Mouse (Mus musculus) layer of hippocampus, adult 18-20 months (tissue): ENCODE measurements around the gene Adcy4. TPM values are rescaled to one million over a fixed set of nuclear protein-coding genes. Genes with fewer than 3 reads are reported as not detected.
A peak's percentile ranks its signal among the peaks of the same experiment; 100 is the strongest.

Source experiments
- DNase-seq, 2 experiments: peaks; one replicate each; pipeline ENCODE4 v3.0.0; 2022; ENCODE audit warnings: low spot score in 2 of 2
- total RNA-seq, 2 experiments: library from RNA; stranded (reverse); gene quantifications; 2 replicates each; pipeline ENCODE4 v1.2.3; 2021

Adcy4 gene
- total RNA-seq, 2 experiments from 2014 or later = 3.1 to 4.4 TPM

DNA sequence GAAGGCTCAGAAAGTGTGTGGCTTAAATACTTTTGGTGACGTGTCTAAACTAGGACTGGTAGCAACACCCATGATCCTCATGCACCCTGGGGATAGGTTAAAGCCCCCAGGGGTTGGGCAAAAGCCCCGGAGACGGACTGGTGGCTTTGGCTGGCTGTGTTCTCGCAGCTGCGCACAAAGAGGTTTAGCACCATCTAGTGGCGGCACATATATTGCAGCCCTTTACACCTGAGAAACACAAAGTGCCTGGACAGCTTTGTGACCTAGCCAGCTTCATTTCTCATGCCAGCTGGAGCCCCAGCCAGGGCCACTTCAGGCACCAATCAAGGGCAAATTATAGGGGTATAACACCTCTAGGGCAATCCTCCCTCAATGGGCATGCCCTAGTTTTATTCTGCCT, 23.7 kb downstream of the Adcy4 start:
- DNase-seq = peak; percentile 61 to 90

DNA sequence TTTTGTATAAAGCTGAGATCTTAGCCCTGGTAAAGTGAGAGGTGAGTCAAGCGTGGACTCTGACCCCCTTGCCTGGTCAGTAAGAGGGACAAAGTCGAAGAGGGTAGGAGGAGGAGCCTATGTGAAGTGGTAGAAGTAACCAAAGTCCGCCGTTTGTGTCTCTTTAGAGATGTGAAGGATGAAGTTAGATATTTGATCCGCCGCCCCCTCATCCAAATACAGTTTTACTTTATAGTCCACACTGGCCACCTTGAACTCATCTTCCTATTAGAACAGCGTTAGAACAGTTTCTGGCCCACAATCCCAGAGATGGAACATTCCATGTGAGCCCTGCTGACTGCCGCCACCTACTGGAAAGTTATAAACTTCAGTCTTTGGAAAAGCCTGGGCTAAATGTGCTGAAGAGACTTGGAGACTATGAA, 25.5 kb downstream of the Adcy4 start, which contains the start of gene Cideb:
Cideb (minus strand) TSS at position 96 of the 422 bp plus-strand sequence.
- peak in 1 of 2 experiments; percentile 65 for DNase-seq

DNA sequence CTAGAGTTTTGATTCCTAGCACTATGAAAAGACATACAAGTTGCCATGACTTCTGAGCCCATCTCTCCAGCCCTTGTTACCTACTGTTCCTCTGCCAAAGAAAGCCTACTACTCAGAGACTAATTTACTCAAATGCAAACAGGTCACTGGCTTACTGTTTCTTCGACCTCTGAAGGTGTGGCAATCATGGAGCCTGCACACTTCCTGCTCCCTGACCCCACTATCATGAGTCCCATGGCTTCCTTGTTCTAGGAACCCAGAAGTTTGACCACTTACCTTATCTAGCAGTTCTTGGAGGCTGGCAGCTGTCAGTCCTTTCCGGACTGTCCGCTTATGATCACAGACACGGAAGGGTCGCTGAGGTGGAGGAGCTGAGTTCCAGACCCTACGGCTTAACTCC, 26.3 kb downstream of the Adcy4 start:
- DNase-seq = no peak

DNA sequence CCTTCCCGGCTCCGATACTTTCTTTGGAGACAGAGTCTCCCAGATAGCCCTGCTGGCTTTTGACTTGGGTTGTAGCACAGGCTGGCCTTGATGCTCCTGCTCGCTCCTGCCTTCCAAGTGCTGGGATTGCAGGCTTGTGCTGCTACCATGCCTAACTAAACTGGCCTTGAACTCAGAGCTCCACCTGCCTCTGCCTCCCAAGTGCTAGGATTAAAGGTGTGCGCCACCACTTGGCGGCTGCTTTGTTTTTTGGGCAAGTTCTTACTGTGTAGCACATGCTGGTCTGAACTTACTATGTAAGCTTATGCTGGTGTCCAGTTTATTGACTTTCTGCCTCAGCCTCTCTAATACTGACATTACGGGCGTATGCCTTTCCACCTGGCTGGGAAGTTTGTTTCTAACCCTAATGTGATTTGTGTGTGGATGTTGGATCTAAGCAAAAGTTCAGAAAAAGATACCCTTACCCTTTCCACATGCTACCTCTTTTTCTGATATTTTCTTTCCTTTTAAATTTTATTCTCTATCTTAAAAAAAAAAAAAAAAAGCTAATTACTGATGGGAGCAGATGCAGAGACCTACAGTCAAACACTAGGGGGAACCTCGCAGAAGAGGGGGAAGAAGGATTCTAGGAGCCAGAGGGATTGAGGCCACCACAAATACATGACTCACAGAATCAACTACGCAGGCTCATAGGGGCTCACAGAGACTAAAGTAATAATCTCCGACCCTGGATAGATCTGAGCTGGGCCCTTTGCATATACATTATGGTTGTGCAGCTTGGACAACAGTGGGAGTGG, 36.6 kb downstream of the Adcy4 start:
- no peak for DNase-seq

DNA sequence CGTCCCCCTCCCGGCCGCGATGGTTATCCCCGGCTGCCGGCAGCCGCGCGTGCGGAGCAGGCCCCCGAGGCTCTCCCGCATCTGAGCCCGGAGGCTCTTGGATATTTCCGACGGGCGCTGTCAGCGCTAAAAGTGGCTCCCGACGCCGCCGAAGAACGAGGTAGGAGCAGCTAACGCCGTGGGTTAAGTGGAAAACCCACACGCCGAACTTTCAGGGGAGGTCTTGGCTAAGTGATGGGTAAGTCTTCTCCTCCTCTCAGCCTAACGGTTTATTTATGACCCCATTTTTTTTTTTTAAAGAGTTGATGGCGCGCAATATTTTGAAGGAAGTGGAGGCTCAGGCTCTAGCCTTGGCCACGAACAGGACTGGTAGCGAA, 38.0 kb downstream of the Adcy4 start:
- no peak for DNase-seq

DNA sequence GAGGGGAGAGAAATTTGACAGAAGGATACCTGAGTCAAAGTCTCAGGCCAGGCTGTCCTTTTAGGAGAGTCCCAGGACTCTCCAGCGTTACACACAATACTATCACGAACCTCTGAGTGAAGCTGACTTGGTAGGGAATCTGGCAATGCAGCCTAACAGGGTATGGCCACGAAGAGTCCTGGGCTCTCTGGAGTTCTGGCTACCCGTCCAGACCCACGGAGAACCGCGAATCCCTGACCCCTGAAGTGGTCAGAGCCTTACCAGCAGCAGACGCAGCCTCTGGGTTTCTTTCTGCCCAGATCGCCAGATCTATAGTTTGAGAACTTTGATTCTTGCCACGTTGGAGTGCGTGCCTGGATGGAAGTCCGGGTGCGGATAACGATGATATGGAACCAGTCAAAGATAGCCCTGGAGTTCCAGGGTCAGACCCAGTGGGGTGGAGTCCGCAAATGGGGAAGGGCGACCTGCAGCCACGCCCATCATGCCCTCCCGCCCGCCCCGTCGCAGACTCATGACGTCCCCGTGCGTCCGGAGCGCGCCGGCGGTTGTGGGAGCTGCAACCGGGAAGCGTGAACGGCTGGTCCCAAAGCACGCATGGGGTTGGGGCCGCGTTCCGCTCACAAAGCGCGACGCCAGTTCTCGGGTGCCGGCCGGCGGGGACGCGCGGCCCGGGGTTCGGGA, 38.6 kb downstream of the Adcy4 start, which contains the start of the genes Dhrs1 and Nop9:
Dhrs1 (minus strand) TSS at position 511 of the 681 bp plus-strand sequence.
Nop9 (plus strand) TSS at position 514 of the 681 bp plus-strand sequence.
- DNase-seq = peak; percentile 78 to 86

DNA sequence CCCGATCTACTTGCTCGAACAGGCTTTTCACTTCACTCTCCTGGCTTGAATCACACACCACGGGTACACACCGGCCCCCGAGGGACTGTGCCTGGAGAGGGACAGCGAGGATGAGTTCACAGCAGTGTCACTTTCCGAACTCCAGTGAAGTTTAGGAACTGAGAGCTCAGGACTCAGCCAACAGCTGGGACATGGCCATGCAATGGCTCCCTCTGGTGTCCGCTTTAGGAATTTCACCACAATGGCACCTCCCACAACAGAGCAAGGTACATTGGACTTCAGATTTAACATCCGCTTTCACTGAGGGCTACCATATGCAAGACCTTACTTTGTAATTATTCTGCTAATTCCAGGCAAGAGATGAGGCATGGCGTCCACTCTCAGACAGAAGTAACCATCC, 40.2 kb downstream of the Adcy4 start:
- peak; percentile 58 to 92 for DNase-seq

DNA sequence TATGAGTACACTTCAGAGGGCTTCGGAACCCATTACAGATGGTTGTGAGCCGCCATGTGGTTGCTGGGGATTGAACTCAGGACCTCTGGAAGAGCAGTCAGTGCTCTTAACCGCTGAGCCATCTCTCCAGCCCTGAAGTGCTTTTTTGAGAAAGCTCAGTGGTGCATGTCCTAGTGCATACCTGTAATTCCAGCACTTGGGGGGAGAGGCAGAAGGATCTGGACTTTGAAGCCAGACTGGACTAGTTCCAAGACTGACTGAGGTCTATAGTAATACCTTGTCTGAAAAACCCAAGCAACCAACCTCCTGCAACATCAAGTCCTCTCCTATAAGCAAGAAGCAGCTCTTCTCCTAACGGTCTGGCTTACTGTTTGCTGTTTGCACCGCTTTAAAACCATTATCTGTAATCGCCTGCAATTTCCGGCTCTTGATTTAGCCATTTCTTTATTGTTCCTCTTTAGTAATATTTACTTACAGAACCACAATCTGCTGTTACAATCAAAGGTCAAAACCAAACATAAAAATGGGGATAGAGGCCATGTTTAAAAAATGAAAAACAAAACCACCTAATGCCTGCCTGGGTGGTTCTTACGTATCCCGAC, 46.7 kb downstream of the Adcy4 start:
- DNase-seq = no peak

DNA sequence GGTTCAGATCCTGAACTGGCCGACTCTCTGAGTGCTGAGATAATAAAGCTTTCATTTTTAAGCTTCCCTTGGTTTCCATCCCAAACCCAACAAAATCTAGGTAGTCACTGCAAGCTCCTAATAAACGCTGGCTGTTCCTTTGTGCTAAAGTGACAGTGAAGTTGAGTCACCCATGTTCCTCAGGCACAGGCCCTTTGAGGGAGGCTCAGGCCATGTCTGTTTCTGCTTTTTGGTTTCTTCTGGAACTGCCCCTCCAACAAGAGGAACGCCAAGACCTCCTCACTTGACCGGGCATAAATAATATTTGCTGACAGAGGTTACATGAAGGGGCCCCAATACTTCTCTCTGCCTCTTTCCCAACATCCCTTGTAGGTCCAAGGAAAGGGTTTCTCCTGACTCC, 48.1 kb downstream of the Adcy4 start:
- DNase-seq = no peak

DNA sequence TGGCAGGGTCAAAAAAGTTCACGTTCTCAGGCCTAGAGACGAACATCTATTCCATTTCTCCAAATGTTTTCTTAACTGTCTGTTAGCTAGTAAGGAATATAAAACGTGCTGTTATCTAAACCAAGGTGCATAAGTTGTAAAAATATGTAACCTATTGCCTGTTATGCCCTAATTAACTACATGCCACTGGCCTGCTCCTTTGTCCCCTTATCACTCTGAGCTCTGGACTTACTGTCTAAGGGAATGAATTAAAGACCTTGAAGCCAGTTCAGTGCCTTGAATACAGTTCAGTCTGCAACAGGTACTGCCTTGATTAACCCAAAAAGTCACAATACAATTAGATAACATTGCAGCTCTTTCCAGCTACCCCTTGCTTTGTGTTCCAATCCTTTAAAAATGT, 48.6 kb downstream of the Adcy4 start:
- DNase-seq = no peak

DNA sequence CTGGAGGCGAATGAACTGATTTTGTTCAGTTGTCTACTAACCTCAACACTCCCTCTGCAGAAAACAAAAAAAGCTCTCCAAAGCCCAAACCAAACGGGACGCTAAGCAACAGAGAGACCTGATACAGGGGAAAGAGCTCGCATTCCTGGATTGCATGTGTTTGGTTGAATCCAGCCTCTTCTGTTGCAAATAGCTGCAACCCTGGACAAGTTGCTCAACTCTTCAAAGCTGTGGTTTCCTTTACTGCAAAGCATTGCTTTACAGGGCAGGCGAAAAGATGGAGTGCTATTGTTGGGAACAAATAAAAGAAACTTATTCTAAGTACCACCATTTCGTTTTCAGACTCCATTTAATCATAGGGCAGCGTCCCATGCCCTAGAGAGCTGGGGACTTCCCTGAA, 49.0 kb downstream of the Adcy4 start:
- no peak for DNase-seq

DNA sequence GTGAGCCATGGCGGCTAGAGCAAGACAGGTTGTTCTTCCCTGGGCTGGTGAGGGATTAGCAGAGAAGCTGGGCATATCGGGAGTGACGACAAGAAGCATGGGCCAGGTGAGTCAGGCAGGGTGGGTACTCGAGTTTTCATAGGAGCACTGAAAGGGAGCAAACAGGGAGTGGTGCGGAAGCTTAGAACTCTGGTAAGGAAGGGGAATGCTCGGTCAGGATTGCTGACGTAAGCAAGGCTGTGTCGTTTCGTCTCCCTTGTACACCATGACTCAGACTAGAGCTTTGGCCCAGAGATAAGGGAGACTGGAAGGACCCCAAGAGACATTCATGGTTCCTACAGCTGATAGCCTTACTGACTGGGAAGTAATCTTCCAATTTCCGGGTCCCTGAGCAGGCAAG, 50.0 kb downstream of the Adcy4 start:
- no peak for DNase-seq

DNA sequence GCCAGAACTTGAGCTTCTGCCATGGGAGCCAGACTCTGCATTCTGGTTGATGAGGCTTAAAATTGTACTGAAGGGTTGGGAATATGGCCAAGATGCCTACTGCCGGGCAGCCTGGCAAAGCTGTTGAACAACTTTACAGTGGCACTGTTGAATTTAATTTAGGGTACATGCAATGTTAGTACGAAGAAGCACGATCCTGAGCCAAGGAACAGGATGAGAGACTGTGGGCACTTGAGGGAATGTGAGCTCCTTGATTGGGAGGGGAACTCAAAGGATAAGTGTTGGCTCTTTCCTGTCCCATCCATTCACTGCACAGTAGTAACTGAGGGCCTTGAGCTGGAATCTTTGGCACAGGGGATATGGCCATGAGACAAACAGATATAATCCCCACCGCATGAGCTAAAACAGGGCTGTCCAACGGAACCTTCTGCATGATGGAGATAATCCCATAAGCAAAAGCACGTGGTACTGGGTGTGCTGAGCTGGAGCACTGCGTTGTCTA, 53.3 kb downstream of the Adcy4 start:
- peak; percentile 31 to 69 for DNase-seq

DNA sequence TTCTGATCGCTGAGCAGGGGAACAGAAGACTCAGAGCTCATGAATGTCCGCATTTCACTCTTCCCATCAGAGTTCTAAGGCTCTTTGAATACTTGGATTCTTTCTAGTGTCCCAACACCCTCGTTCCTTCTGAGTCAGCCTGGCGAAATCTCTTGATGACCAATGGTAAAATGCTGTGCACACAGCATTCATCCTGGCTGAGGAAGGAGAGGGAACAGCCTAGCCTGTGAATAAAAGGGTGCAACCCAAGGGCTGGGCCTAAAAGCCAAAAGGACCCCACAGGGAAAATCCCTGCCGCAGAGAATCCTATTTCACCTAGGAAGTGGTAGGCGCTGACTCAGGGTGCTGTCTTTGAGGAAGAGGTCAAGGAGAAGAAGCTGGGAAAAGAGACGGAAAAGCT, 53.8 kb downstream of the Adcy4 start:
- no peak for DNase-seq

DNA sequence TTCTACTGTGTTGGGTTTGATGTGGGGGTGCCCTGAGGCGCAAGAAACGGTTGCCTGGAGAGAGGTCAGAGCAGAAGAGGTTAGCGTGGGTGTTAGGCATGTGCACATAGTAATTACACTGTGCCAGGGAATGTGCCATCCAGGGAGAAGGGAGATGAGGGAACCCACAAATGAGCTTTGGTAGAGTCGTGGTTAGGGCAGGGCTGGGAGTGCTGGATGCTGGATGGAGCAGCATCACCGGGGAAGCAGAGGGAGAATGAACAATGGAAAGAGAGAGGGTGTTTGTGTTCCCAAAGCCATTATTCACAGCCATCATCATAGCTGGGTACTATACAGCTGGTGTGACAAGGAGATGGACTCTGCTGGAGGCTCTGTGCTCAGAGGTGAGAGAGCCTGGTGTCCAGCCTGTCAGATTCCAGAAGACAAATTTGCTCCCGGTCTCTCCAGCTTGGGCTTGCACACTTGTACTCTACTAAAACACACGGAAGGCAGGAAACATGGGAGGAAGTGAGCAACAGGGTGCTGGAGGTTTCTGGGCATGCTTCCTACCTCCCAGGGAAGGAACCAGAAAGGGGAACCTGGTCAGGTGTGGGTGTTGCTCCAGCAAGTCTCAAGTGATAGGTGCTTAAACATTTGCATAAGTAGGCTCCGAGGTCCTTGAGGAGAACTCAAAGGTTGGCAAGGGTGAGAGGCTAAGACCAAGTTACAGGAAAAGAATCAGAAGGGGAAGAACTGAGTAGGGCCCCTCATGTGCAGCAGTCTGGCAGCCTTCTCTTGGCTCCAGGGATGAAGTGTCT, 55.8 kb downstream of the Adcy4 start:
- DNase-seq = no peak

DNA sequence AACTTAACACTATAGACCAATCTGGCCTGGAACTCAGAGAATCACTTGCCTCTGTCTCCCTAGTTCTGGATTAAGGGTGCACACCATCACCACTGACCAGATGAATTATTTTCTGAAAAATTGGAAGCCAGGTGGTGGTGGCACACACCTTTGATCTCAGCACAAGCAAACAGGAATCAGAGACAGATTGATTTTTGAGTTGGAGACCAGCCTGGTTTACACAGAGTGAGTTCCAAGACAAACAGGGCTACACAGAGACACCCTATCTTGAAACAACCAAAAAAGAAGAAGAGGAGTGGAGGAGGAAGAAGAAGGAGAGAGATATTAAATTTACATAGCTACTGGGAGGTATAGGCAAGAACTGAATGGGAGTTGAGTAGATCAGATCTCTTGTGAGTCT, 57.6 kb downstream of the Adcy4 start:
- DNase-seq = no peak

DNA sequence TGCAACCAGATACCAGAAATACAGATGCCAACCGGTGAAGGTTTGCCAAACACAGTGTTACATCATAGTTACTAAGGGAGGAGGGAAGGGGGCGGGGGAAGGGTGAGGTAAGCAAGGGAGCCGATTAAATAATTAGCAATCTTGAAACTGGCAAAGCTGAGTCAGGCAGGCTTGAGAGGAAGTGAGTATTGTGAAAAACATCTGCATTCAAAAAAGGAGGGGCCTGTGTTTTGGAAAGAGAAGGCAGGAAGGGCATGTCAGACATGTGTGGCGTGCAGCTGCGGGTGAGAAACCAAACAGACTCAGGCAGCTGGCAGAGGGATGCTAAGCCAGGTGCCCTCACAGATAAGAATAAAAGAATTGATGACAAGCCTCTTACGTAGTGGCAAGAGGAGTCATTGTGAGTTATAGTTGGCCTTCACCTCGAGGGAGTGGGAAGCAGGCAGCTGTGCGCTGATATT, 59.5 kb downstream of the Adcy4 start:
- no peak for DNase-seq

DNA sequence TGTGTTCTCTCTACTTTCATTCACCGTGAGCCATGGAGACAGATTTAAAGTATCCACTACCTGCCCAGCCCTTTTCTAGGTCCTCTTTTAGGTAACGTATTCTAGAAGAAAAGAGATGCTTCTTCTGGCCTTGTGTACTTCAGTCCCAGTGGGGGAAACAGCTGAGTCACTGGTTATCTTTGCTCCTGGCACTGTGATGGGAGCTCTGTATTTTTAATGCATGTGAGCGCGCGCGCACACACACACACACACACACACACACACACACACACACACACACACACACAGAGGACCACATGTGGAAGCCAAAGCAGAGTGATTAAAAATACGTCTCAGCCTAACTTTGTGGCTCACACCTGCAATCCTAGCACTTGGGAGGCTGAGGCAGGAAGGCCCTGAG, 60.5 kb downstream of the Adcy4 start:
- DNase-seq = no peak

DNA sequence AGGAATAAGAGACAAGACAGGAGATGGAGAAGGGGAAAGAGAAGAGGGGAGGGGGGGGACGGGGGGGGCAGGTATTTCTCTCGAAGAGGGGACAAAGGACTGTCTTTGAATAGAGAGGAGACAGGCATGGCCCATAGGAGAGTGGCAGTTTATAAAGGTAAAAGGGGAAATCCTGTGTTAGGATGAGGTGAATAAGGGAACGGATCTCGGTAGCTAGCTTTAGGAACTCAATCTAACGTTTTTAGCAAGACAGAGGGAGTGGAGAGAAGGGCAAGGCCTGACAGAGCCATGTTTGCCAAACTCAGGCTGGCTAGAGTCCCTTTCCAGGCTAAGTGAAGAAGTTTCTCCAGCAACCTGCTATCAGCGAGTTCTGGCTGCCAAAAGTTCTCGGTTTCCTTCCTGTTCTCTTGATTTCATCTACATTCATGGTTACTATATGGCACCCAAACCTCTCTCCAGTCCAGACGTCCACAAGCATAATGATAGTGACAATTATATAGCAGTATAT, 61.4 kb downstream of the Adcy4 start:
- DNase-seq = no peak

DNA sequence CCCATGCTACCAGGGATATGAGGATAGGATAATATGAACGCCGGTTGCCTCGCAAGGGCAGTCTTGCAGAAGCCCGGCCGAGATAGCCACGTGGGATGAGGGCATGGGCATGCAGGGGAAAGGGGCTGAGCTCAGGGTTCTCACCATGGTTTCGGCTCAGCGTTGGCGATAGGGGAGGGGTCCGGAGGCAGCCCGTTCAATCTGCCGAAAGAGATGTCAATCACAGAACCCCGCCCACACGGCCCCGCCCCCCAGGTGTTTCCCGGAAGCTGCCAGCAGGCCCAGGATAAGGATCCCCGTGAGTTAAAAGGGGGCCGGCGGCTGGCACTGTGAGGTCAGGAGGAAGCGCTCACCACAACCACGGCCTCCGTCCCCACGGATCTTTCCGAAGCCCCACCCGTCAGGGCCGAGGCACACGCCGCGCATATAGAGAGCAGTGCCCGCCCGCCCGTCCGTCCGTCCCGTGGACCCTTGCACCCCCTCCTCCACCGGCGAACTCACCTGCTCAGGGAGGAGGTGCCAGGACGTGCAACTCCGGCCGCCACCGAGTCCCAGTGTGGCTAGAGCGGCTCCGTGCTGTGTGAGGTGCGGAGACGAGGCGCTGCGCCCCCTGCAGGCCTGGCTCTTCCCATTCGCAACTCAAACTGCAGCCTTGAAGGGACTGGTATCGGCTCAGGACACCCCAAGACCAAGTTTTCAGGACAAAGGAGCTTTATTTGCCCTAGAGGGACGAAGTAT, 62.0 kb downstream of the Adcy4 start, which contains the start of gene Rabggta:
Rabggta (minus strand) TSS at position 564 of the 738 bp plus-strand sequence.
- DNase-seq = peak; percentile 85 to 96
